Mouse (Mus musculus) ES-Bruce4 (cell line): ENCODE results near the gene Invs. TPM values are rescaled to one million over a fixed set of nuclear protein-coding genes. Genes with fewer than 3 reads are reported as not detected.
A peak's percentile ranks its signal among the peaks of the same experiment; 100 is the strongest.

Source experiments
- H3K27ac ChIP-seq: 2 replicates; pipeline ENCODE4 v1.5.1; 2012; ENCODE audit warnings: low read length, inconsistent platforms; ENCODE audit not compliant: insufficient read depth
- H3K27me3 ChIP-seq: 2 replicates; pipeline ENCODE4 v1.6.1; 2012; ENCODE audit warnings: mild to moderate bottlenecking, low read length, inconsistent platforms; ENCODE audit not compliant: control insufficient read depth, poor library complexity, insufficient read depth, severe bottlenecking
- H3K36me3 ChIP-seq: 2 replicates; pipeline ENCODE4 v1.6.1; 2012; ENCODE audit warnings: inconsistent platforms, mild to moderate bottlenecking, low read length, moderate library complexity; ENCODE audit not compliant: control insufficient read depth, poor library complexity, insufficient read depth, severe bottlenecking
- H3K4me1 ChIP-seq: one replicate; pipeline ENCODE4 v1.8.1; 2011; ENCODE audit warnings: low read length; ENCODE audit not compliant: control insufficient read depth, insufficient read depth
- H3K4me3 ChIP-seq: 2 replicates; pipeline ENCODE4 v1.5.1; 2011; ENCODE audit warnings: low read depth, mild to moderate bottlenecking, low read length
- H3K9ac ChIP-seq: 2 replicates; pipeline ENCODE4 v1.6.1; 2012; ENCODE audit warnings: low read depth, mild to moderate bottlenecking, inconsistent platforms; ENCODE audit not compliant: poor library complexity, severe bottlenecking
- H3K9me3 ChIP-seq: replicated peaks from 2 replicates; pipeline ENCODE4 v1.6.1; 2012; ENCODE audit warnings: mild to moderate bottlenecking, low read length, inconsistent platforms; ENCODE audit not compliant: control insufficient read depth, poor library complexity, insufficient read depth, severe bottlenecking
- CTCF ChIP-seq: IDR thresholded peaks from one replicate; pipeline ENCODE4 v1.8.1; 2011; ENCODE audit warnings: low read depth, low read length
- EP300 ChIP-seq: IDR thresholded peaks from 2 replicates; pipeline ENCODE4 v1.6.1; 2011; ENCODE audit warnings: low read depth, low read length; ENCODE audit not compliant: insufficient read depth
- POLR2A ChIP-seq: IDR thresholded peaks from one replicate; pipeline ENCODE4 v1.8.1; 2011; ENCODE audit warnings: low read length; ENCODE audit not compliant: insufficient read depth
- polyA plus RNA-seq: library from polyadenylated mRNA; stranded (reverse); fragments of >200 nt; gene quantifications from 2 replicates; pipeline ENCODE4 v1.2.4, GENCODE M21; 2011; ENCODE audit warnings: low read depth; ENCODE audit not compliant: missing spikeins, insufficient read depth, insufficient read length

The Invs gene
- 2.5 and 4.1 TPM in 2 replicates for polyA plus RNA-seq

DNA sequence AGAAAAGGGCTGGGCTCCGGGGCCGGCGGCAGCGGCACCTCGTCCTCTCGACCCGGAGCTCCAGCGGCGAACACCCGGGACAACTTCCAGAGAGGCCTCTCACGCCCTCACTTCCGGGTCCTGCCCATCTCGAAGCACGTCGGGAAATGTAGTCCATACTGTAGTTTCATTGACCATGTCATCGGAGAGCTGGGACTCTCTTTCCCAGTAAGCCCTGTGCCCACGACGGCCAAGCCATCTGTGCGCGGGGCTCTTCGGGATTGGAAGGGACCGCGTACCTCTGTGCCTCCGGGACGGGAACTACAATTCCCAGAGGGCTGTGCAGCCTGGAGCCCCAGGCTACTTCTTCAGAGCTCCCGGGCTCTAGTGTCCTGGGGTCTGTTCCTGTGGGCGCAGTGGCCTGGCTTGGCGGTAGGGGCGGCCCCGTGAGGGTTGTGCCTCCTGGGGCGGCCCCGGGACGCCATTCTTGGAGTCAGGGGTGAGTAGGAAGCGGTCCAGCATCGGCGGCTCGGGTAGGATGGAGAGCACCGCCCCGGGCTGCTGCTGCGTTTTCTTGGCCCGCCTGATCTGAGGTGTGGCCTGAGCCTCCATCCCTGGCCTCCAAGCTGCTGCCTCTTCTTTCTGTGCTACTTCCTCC lies at the start of gene Invs, which contains the start of gene Erp44:
Gene Invs, plus strand, starts transcription at position 263 of the 637 bp plus-strand sequence.
Gene Erp44, minus strand, starts transcription at position 61 of the 637 bp plus-strand sequence.
- no peaks in the 10 kb centered on the region for H3K4me1 ChIP-seq
- H3K27ac ChIP-seq, result no peak within 1 kb of the TSS
- peak within 1 kb of the TSS; percentile 88 for H3K4me3 ChIP-seq
- H3K9me3 ChIP-seq, result no peaks in the 10 kb centered on the region
- TF ChIP-seq EP300 (no peak), CTCF (no peak), POLR2A (no peak)
- H3K36me3 ChIP-seq, result no peaks in the 10 kb centered on the region
- H3K9ac ChIP-seq, result peak within 1 kb of the TSS; percentile 68
- no peaks in the 10 kb centered on the region for H3K27me3 ChIP-seq

DNA sequence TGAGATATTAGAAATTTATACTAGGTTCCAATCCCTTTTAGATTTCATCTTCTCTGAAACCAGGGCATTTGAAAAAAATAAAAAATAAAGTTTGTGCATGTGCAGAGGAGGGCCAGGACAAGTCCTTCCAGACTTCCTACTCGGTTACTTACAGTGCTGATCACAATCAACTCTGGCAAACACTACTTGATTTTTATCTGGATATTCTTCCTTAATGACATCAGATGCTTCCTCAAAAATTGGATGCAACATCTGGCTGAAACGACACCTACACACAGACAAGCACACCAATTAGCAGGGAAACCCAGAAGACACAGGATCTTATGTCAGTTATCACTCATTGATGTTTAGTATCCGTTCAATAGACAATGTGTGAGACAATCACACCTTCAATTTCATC lies 42.8 kb upstream of the Invs start:
- no peak for TF ChIP-seq POLR2A
- no peak for TF ChIP-seq EP300
- Histone ChIP-seq H3K27me3 (no peaks in the 10 kb centered on the region), H3K4me1 (no peaks in the 10 kb centered on the region), H3K36me3 (no peaks in the 10 kb centered on the region), H3K4me3 (no peak overlapping the region), H3K9ac (no peak overlapping the region), H3K27ac (no peak overlapping the region), H3K9me3 (no peaks in the 10 kb centered on the region)

DNA sequence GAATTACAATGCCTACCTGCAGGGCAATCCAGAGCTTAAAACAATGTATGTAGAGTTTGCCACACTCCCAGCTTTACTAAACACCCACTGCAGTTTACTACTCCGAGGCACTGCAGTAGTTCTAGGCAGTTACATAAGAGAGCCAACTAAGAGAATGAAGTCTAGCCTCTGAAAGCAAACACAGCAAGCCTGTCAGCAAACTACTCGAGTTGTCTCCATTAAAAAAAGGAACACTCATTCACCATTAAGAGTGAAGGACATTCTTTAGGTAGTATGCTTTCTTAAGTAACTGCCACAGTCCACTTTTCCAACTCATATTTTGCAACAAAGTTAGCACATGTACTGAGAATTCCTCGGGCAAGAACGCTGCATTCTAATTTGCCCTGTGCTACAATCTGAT lies 40.5 kb upstream of the Invs start:
- no peak overlapping the region for H3K9ac ChIP-seq
- no peaks in the 10 kb centered on the region for H3K4me1 ChIP-seq
- TF ChIP-seq POLR2A (no peak), CTCF (no peak), EP300 (no peak)
- no peak overlapping the region for H3K4me3 ChIP-seq
- no peaks in the 10 kb centered on the region for H3K36me3 ChIP-seq
- H3K27ac ChIP-seq, result no peak overlapping the region
- no peaks in the 10 kb centered on the region for H3K27me3 ChIP-seq
- H3K9me3 ChIP-seq, result no peaks in the 10 kb centered on the region

DNA sequence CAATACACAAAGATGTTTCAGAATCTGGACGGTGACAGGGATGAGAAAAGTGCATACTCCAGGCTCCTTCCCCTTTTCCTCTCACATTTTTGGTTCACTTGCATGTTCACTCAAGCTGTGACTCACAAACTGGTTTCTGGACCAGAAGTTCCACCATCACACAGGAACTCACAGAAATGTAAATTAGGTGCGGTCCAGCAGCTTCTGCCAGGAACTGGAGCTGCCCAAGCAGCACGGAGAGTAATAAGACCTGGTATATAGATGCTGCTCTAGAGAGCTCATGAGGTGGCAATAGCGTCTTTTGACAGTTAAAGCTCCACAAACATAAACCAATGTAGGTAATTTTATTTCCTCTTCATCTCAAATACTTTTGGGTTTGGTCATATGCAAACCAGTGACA lies 37.1 kb upstream of the Invs start:
- no peaks in the 10 kb centered on the region for H3K36me3 ChIP-seq
- no peak for TF ChIP-seq CTCF
- no peak for TF ChIP-seq EP300
- TF ChIP-seq POLR2A, result no peak
- H3K27me3 ChIP-seq, result no peaks in the 10 kb centered on the region
- no peak overlapping the region for H3K27ac ChIP-seq
- no peaks in the 10 kb centered on the region for H3K4me1 ChIP-seq
- no peak overlapping the region for H3K9ac ChIP-seq
- no peaks in the 10 kb centered on the region for H3K9me3 ChIP-seq
- no peak overlapping the region for H3K4me3 ChIP-seq

DNA sequence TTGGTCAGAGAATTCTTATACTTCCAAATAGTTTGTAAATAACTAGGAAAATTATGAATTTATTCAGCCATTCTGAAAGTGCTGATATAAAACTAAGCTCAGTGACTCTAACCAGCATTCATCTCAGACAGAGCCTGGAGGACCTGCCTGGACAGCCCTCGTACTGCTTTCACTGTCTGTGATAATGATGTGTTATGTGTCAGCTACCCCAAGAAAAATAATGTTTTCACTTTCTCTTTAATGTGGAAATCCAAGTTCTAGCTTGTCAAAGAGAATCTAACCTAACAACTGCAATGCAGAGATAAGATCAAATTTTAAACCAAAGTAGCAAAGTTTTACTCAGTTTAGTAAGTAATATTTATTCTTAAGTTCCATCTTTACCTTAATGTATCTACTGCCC lies 35.8 kb upstream of the Invs start:
- TF ChIP-seq CTCF (no peak), EP300 (no peak), POLR2A (no peak)
- Histone ChIP-seq H3K36me3 (no peaks in the 10 kb centered on the region), H3K27me3 (no peaks in the 10 kb centered on the region), H3K27ac (no peak overlapping the region), H3K9ac (no peak overlapping the region), H3K9me3 (no peaks in the 10 kb centered on the region), H3K4me1 (no peaks in the 10 kb centered on the region), H3K4me3 (no peak overlapping the region)

DNA sequence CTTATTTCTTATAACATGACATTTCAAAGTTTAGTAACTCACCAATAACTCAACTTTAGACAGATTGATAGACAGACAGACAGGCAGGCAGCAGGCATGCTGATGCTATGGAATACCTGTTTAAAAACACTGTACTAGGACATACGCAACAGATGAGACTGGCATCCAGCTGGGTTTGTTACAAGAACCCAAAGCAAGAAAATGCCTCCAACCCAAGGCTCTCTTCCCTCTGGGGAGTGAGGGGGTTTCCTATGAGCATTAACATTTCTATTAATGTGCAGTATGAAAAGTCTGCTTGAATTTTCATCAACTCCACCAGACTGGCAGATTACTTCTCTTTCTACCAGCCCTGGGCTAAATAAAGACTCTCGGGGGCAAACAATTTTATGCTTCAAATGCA lies 35.3 kb upstream of the Invs start:
- TF ChIP-seq POLR2A (no peak), EP300 (no peak), CTCF (no peak)
- H3K9me3 ChIP-seq, result no peaks in the 10 kb centered on the region
- H3K9ac ChIP-seq, result no peak overlapping the region
- H3K27me3 ChIP-seq, result no peaks in the 10 kb centered on the region
- no peak overlapping the region for H3K4me3 ChIP-seq
- no peaks in the 10 kb centered on the region for H3K4me1 ChIP-seq
- H3K36me3 ChIP-seq, result no peaks in the 10 kb centered on the region
- H3K27ac ChIP-seq, result no peak overlapping the region
